Mouse (Mus musculus) bone marrow, adult 2 months (tissue): Measurements from ENCODE around the gene Serpina7.

ENCODE experiments used
- CTCF ChIP-seq: fragments of 200-500 bp; IDR thresholded peaks from 2 replicates; pipeline ENCODE4 v1.5.1; 2011; ENCODE audit warnings: low read length, control low read depth; ENCODE audit not compliant: control insufficient read depth, insufficient read depth
- POLR2A ChIP-seq: fragments of 200-500 bp; IDR thresholded peaks from 2 replicates; pipeline ENCODE4 v1.6.1; 2011; ENCODE audit warnings: low read depth, mild to moderate bottlenecking, control low read depth, low read length, borderline replicate concordance; ENCODE audit not compliant: control insufficient read depth

GRCm38 (mm10) chrX:139051976-139052375, 33.1 kb downstream of the Serpina7 start:
- TF ChIP-seq POLR2A (no peak), CTCF (no peak)
